Mouse (Mus musculus): ENCODE measurements around the gene Selenov. TPM values are rescaled to one million over a fixed set of nuclear protein-coding genes. Genes with fewer than 3 reads are reported as not detected.

Gene Selenov
- polyA plus RNA-seq (2021; fragmentation: Nextera tagmentation) = 0.48 and 1.1 TPM in 2 replicates
- long read RNA-seq, experiment 1, partial matches to known transcripts = 0 of 1 reads
- long read RNA-seq, experiment 1, other reads (novel, unspliced or antisense) = 1 of 1 reads
- long read RNA-seq, experiment 2 = 0 reads

DNA sequence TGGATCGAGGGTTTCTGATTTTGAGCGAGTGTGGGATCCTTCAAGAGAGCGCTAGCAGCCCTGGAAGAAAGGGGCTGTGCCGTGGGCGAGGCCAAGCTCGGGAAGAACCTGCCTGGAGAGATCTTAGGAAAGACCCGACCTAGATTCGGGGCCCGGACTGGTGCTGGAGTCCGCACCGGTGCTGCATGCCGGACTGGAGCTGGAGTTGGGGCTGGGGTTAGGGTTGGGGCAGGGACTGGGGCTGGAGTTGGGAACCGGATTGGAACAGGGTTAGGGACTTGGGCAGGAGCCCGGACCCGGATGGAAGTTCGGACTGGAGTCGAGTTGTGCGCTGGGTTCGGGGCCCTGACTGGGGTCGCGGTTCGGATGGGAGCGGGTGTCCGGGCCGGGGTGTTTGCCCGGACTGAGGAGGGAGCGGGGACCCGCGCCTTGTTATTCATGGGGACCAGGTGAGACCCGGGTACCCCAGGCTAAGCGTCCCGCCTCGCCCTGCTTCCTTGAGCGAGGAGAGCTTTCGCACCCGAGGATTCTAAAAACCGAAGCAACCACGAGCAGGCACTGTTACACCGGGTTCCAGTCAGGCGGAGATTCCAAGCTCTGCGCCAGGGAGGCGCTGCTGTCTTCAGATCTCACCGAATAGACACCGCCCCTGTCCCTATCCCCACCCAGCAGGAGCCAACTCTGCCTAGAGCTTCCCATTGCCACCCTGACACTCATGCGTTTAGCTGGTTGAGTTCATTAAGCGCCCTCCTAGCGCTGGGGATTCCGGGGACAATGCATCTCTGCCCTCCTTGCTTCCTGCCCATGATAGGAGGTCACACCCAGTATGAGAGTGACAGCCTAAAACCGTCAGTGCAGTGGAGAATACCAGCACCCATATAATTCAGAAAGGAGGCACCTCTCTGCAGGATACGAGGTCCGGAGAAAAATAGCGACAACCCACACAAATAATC lies at the start of gene Selenov:
Gene Selenov (minus strand): TSS at position 549 of the 953 bp plus-strand sequence.

DNA sequence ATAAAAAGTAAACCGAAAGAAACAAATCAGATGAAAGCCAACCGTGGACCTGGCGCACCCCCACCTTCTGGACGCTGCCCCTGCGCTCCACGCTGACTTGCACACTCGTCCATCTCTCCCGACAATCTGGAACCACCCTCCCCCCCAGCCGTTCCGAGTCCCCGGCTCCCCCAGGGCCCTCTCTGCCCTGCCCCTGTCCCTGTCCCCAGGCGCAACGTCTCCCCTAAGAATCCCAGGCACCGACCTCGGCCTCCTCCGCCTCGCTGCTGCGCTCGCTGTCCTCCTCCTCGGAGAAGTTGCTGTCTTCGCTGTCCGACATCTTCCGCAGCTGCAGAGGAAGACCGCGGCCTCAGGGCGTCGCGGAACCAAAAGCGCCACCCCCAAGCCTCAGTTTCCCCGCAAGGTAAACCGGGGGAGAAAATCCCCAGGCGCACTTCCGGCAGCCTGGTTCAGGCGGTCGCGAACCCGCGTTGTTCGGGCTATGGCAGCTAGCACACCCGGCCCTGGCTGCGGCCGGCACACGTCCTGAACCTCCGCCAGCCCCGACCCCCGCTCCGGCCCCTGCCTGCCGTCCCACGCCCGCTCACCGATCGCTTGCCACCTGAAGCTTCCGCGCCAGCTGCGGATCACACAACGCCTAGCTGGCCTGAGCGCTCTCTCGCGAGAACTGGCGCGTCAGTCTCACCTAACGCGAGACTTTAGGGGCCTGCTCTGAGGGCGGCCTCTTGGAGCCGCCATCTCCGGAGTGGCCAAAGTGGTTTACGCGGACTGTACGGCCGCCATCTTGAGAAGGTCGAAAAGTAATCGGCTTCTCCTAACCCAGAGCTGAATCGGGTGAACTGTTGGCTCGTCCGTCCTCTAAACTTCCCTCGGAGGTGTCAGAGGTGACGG lies 47.4 kb upstream of the Selenov start, which contains the start of gene Supt5:
Gene Supt5 (minus strand): TSS at position 639 of the 891 bp plus-strand sequence.

DNA sequence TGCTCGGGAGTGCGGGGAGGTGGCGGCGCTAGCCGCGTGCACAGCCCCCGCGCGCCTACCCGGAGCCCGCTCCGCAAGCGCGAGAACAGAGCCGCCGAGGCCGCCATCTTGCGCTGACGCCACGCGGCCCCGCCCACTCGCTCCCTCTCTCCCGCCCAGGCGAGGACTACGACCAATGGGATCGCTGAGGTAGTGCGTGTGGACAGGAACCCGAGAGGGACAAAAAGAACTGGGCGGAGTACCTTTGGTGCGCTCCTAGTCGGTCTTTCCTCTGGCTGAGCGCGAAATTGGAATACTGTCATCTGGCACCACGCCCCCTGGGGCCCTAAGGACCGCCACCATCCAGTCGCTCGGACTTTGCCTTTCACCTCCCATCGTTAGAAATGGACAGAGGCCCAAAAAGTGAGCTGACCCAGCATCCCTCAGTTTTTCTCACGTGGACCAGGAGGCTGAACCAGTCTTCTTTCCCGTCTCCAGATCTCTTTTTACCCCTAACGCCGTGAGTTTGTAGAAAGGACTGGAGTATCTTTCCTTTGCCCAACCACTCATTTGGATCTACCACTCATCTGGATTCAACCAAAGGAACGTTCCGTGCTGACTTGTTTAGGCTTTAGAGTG lies 21.0 kb upstream of the Selenov start, which contains the start of gene Timm50:
Gene Timm50 (minus strand): TSS at position 147 of the 618 bp plus-strand sequence.

DNA sequence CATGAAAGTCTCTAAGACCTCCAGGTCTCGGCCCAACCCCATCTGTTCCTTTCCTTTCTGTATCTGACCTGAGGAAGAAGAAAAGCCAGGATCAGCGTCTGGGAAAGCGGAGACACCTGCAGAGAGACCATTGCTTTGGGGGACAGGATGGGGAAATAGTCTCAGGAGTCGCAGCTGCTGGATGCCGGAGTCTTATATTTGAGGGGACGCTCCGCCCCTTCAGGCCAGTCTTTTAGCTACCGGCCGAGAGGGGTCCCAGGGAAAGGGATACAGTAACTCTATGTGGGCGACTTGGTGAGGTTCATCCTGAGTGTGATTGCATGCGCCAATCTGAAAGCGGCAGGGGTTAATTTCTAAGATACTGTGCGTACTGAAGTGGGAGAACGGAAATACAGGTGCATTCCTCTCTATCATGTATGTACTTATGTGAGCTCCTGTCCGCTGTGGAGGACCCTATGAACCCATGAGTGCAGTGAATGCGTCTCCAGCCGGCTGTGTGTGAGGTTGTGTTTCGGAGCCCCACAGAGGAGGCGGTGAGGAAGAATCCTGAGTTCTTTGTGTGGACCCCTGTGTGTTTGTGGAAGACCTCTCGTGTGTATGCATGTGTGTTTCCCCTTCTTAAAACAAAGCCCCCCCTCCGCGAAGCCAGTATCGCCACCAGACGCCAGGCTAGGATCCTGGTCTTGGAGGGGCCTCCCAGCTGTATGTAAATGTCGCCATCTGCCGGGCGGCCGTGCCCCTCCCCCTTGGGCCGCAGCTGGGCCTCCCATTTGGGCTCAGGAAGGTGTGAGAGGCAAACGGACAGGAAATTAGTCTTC lies 10.8 kb upstream of the Selenov start, which contains the start of gene Dll3:
Gene Dll3 (minus strand): TSS at position 623 of the 818 bp plus-strand sequence.

DNA sequence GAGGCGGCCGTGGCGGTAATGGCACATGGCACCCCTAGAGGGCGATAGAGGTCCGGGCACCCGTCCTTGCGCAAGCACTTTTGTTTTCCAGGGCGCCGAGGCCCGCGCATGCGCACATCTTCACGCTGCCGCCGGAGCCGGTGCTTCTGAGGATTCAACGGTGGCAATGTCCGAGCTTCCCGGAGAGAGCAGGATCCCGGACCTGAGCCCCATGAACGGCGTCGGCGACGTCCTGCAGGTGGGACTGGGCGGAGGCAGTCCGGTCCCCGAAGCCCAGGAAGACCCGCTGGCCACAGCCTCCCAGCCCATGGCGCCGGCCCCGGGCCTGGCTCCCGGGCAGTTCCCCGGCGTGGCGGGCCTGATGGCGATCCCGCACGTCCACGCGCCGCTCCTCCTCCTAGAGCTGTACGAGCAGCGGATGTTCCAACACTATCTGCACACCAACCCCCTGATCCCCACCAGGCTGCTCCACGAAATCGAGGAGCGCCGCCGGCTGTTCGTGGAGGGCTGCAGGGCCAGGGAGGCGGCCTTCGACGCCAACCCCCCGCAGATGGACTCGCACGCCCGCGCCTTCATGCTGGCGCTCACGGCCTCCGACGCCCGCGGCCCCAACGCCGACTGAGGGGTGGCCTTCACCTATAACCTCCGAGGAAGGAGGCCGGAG lies 13.2 kb downstream of the Selenov start, which contains the start of gene Eid2b:
Gene Eid2b (plus strand): TSS at position 125 of the 664 bp plus-strand sequence.

DNA sequence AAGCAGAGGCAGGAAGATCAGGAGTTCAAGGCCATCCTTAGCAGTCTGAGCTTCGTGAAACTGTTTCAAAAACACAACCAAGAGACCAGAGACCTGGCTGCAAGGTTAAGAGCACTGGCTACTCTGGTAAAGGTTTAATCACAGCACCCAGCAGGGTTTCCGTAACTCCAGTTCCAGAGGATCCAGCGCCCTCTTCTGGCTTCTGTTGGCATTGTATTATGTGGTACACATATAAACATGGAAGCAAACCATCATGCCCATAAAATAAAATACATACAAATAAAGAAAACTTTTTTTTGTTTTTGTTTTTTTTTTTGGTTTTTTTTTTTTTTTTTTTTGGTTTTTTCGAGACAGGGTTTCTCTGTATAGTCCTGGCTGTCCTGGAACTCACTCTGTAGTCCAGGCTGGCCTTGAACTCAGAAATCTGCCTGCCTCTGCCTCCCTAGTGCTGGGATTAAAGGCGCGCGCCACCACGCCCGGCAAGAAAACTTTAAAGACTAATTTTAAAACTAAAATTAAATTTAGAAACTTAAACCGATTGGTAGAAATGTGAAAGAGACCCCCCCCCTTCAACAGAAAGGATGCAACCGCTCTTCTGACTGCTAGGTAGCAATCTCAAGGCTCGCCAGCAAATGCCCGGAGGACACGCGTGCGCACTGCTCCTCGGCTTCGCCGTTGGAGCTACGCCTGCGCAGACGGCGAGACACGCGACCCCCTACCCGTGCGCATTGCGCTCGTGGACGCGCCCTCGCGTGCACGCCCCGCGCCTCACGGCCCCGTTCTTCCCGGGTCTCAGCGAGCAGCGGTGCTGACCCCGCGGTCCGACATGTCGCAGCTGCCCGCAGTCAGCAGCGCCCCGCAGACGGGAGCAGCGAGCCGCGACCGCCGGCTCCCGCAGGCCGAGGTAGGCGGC lies 23.6 kb downstream of the Selenov start, which contains the start of gene Eid2:
Gene Eid2 (plus strand): TSS at position 753 of the 913 bp plus-strand sequence.

Other genes with a start within 250 kb of the Selenov start
- 225 and 261 TPM in 2 replicates for gene Psmc4, start 241.1 kb downstream of the Selenov start, polyA plus RNA-seq (2021; fragmentation: Nextera tagmentation)
- 0.11 and 0.13 TPM in 2 replicates for gene Fcgbp, start 219.9 kb downstream of the Selenov start, polyA plus RNA-seq (2021; fragmentation: Nextera tagmentation)
- 0.04 TPM in 1 of 2 replicates, not detected in the other for gene 9530053A07Rik, start 161.7 kb downstream of the Selenov start, polyA plus RNA-seq (2021; fragmentation: Nextera tagmentation)
- gene Fbl, start 121.5 kb downstream of the Selenov start, polyA plus RNA-seq (2021; fragmentation: Nextera tagmentation) = 11.2 and 18.6 TPM in 2 replicates
- gene Dyrk1b, start 111.7 kb downstream of the Selenov start, polyA plus RNA-seq (2021; fragmentation: Nextera tagmentation) = 8.2 and 18.6 TPM in 2 replicates
- gene Eid2, start 23.3 kb downstream of the Selenov start, polyA plus RNA-seq (2021; fragmentation: Nextera tagmentation) = 7.4 and 8.2 TPM in 2 replicates
- 28.4 and 33.0 TPM in 2 replicates for gene Eid2b, start 13.4 kb downstream of the Selenov start, polyA plus RNA-seq (2021; fragmentation: Nextera tagmentation)
- 2.5 and 2.6 TPM in 2 replicates for gene Dll3, start 11.1 kb upstream of the Selenov start, polyA plus RNA-seq (2021; fragmentation: Nextera tagmentation)
- 78.9 and 84.1 TPM in 2 replicates for gene Timm50, start 20.9 kb upstream of the Selenov start, polyA plus RNA-seq (2021; fragmentation: Nextera tagmentation)
- 37.9 and 54.9 TPM in 2 replicates for gene Supt5, start 47.6 kb upstream of the Selenov start, polyA plus RNA-seq (2021; fragmentation: Nextera tagmentation)
- 1,527 and 1,591 TPM in 2 replicates for gene Rps16, start 59.5 kb upstream of the Selenov start, polyA plus RNA-seq (2021; fragmentation: Nextera tagmentation)
- 0.76 and 0.94 TPM in 2 replicates for gene Plekhg2, start 81.4 kb upstream of the Selenov start, polyA plus RNA-seq (2021; fragmentation: Nextera tagmentation)
- gene Zfp36, start 89.1 kb upstream of the Selenov start, polyA plus RNA-seq (2021; fragmentation: Nextera tagmentation) = 0.63 and 1.9 TPM in 2 replicates
- 67.8 and 75.0 TPM in 2 replicates for gene Med29, start 101.5 kb upstream of the Selenov start, polyA plus RNA-seq (2021; fragmentation: Nextera tagmentation)
- gene Paf1, start 101.8 kb upstream of the Selenov start, polyA plus RNA-seq (2021; fragmentation: Nextera tagmentation) = 36.9 and 42.4 TPM in 2 replicates
- gene Gmfg, start 146.3 kb upstream of the Selenov start, polyA plus RNA-seq (2021; fragmentation: Nextera tagmentation) = 5.8 and 7.2 TPM in 2 replicates
- gene Lrfn1, start 160.8 kb upstream of the Selenov start, polyA plus RNA-seq (2021; fragmentation: Nextera tagmentation) = 4.3 and 24.4 TPM in 2 replicates
- not detected in 2 replicates for gene Ifnl2, start 219.3 kb upstream of the Selenov start, polyA plus RNA-seq (2021; fragmentation: Nextera tagmentation)
- gene Ifnl3, start 231.7 kb upstream of the Selenov start, polyA plus RNA-seq (2021; fragmentation: Nextera tagmentation) = not detected in 2 replicates
- not detected in 2 replicates for gene Sycn, start 249.7 kb upstream of the Selenov start, polyA plus RNA-seq (2021; fragmentation: Nextera tagmentation)